Mouse (Mus musculus) ES-E14 (cell line): ENCODE measurements at regions not wholly inside any gene's neighbourhood (a gene's known extent, or its start where the extent isn't known, plus 50 kb on each side); places are given as distances from the start of the nearest gene placed in this dataset.

Source experiments
- CHD2 ChIP-seq: IDR thresholded peaks from 2 replicates; pipeline ENCODE4 v1.6.1; 2014; ENCODE audit warnings: mild to moderate bottlenecking, low read depth, low read length, inconsistent platforms
- HCFC1 ChIP-seq: IDR thresholded peaks from 2 replicates; pipeline ENCODE4 v1.6.1; 2012; ENCODE audit warnings: low read length, inconsistent platforms, borderline replicate concordance; ENCODE audit not compliant: insufficient read depth
- MAFK ChIP-seq: IDR thresholded peaks from 2 replicates; pipeline ENCODE4 v1.6.1; 2014; ENCODE audit warnings: mild to moderate bottlenecking, low read depth, low read length, inconsistent platforms; ENCODE audit not compliant: insufficient read depth
- ZC3H11A ChIP-seq: IDR thresholded peaks from 2 replicates; pipeline ENCODE4 v1.6.1; 2012; ENCODE audit warnings: low read depth, mild to moderate bottlenecking, inconsistent platforms, low read length, borderline replicate concordance

- TF ChIP-seq CHD2 (no peak), ZC3H11A (no peak), MAFK (no peak), HCFC1 (no peak)
These were observed 211.3 kb downstream of the Ccdc91 start for GRCm38 (mm10) chr6:147686927-147687326.
